Mouse (Mus musculus): Measurements from ENCODE around the gene Pdlim7. TPM values are rescaled to one million over a fixed set of nuclear protein-coding genes. Genes with fewer than 3 reads are reported as not detected.

The Pdlim7 gene
- total and polyA plus RNA-seq, 2 experiments from 2014 or later, result 41.3 to 153 TPM

DNA sequence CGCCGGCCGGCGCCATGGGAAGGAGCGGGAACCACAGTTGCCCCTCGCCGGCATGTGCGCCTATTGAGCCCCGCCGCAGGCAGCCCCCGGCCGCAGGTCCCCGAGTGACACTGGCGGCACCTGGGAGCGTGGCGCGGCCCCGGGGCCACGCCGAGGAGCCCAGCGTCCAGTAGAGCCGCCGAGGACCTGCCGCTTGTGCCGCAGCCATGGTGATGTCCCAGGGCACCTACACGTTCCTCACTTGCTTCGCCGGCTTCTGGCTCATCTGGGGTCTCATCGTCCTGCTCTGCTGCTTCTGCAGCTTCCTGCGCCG lies 41.7 kb downstream of the Pdlim7 start:
- DNase-seq (ENCODE audit: low spot score), result no peak
- Histone ChIP-seq H3K4me1 (ENCODE audit: insufficient read depth, low read length) (peaks cover 10% of the 10 kb centered on the region; the same call in 1 of the 2 replicates), H3K9ac (replicated peaks; ENCODE audit: low read length, poor library complexity, severe bottlenecking) (peak overlapping the region; percentile 77), H3K9me3 (ENCODE audit: low read length) (no peaks in the 10 kb centered on the region), H3K36me3 (ENCODE audit: insufficient read depth, low read length) (peaks cover 21% of the 10 kb centered on the region), H3K27me3 (ENCODE audit: insufficient read depth, low read length) (no peaks in the 10 kb centered on the region), H3K27ac (ENCODE audit: low read depth, low read length) (peak overlapping the region; percentile 91), H3K4me2 (ENCODE audit: low read depth, low read length, poor library complexity, severe bottlenecking) (peak overlapping the region; percentile 98), H3K4me3 (ENCODE audit: low read depth, low read length) (peak overlapping the region; percentile 49)
- 2% methylated on average over 28 of the region's 31 CpGs for WGBS
- no peak for TF ChIP-seq CTCF (IDR thresholded peaks at IDR 0.05)
- ATAC-seq (ENCODE audit: low FRiP score), result peak; percentile 25

- peaks cover 18% of the 10 kb centered on the region for H3K36me3 ChIP-seq (ENCODE audit: insufficient read depth, low read length)
- TF ChIP-seq CTCF (IDR thresholded peaks at IDR 0.05), result peak; percentile 93
- WGBS, result under 1% methylated on average over 53 of the region's 54 CpGs
- H3K27ac ChIP-seq (ENCODE audit: low read depth, low read length), result peak overlapping the region; percentile 91
- H3K27me3 ChIP-seq (ENCODE audit: insufficient read depth, low read length), result no peaks in the 10 kb centered on the region
- H3K9ac ChIP-seq (replicated peaks; ENCODE audit: low read length, poor library complexity, severe bottlenecking), result peak overlapping the region; percentile 77
- H3K4me2 ChIP-seq (ENCODE audit: low read depth, low read length, poor library complexity, severe bottlenecking), result peak overlapping the region; percentile 98
- peaks cover 10% of the 10 kb centered on the region; the same call in 1 of the 2 replicates for H3K4me1 ChIP-seq (ENCODE audit: insufficient read depth, low read length)
- peak overlapping the region; percentile 49 for H3K4me3 ChIP-seq (ENCODE audit: low read depth, low read length)
- DNase-seq (ENCODE audit: low spot score) (peak; percentile 90), ATAC-seq (ENCODE audit: low FRiP score) (peak; percentile 59)
- H3K9me3 ChIP-seq (ENCODE audit: low read length), result no peaks in the 10 kb centered on the region
These were observed 42.2 kb downstream of the Pdlim7 start for GRCm38 (mm10) chr13:55471156-55471818.

GRCm38 (mm10) chr13:55470372-55470771 lies 43.1 kb downstream of the Pdlim7 start:
- peak overlapping the region; percentile 65 for H3K27ac ChIP-seq (ENCODE audit: low read depth, low read length)
- no peak for TF ChIP-seq CTCF (IDR thresholded peaks at IDR 0.05)
- H3K4me1 ChIP-seq (ENCODE audit: insufficient read depth, low read length), result peaks cover 18% of the 10 kb centered on the region; the same call in 1 of the 2 replicates
- ATAC-seq (ENCODE audit: low FRiP score) (peak; percentile 17; the same call in 1 of the 2 replicates), DNase-seq (ENCODE audit: low spot score) (peak; percentile 84)
- peak overlapping the region; percentile 98; the same call in 1 of the 2 replicates for H3K4me2 ChIP-seq (ENCODE audit: low read depth, low read length, poor library complexity, severe bottlenecking)
- peak overlapping the region; percentile 29; the same call in 1 of the 2 replicates for H3K9ac ChIP-seq (replicated peaks; ENCODE audit: low read length, poor library complexity, severe bottlenecking)
- H3K4me3 ChIP-seq (ENCODE audit: low read depth, low read length), result no peak overlapping the region
- 22% methylated on average over 9 of the region's 9 CpGs for WGBS
- peaks cover 9% of the 10 kb centered on the region for H3K36me3 ChIP-seq (ENCODE audit: insufficient read depth, low read length)
- H3K9me3 ChIP-seq (ENCODE audit: low read length), result no peaks in the 10 kb centered on the region
- no peaks in the 10 kb centered on the region for H3K27me3 ChIP-seq (ENCODE audit: insufficient read depth, low read length)

- WGBS, result 27% methylated on average over 13 of the region's 13 CpGs
- H3K4me2 ChIP-seq (ENCODE audit: low read depth, low read length, poor library complexity, severe bottlenecking), result no peak overlapping the region
- no peaks in the 10 kb centered on the region for H3K27me3 ChIP-seq (ENCODE audit: insufficient read depth, low read length)
- no peak for ATAC-seq (ENCODE audit: low FRiP score)
- H3K4me1 ChIP-seq (ENCODE audit: insufficient read depth, low read length), result peaks cover 20% of the 10 kb centered on the region; the same call in 1 of the 2 replicates
- peak; percentile 65 for TF ChIP-seq CTCF (IDR thresholded peaks at IDR 0.05)
- no peak overlapping the region for H3K9ac ChIP-seq (replicated peaks; ENCODE audit: low read length, poor library complexity, severe bottlenecking)
- DNase-seq (ENCODE audit: low spot score), result peak; percentile 68
- H3K9me3 ChIP-seq (ENCODE audit: low read length), result no peaks in the 10 kb centered on the region
- no peaks in the 10 kb centered on the region for H3K36me3 ChIP-seq (ENCODE audit: insufficient read depth, low read length)
- no peak overlapping the region for H3K27ac ChIP-seq (ENCODE audit: low read depth, low read length)
- no peak overlapping the region for H3K4me3 ChIP-seq (ENCODE audit: low read depth, low read length)
These were observed 44.5 kb downstream of the Pdlim7 start for GRCm38 (mm10) chr13:55468851-55469560.

DNA sequence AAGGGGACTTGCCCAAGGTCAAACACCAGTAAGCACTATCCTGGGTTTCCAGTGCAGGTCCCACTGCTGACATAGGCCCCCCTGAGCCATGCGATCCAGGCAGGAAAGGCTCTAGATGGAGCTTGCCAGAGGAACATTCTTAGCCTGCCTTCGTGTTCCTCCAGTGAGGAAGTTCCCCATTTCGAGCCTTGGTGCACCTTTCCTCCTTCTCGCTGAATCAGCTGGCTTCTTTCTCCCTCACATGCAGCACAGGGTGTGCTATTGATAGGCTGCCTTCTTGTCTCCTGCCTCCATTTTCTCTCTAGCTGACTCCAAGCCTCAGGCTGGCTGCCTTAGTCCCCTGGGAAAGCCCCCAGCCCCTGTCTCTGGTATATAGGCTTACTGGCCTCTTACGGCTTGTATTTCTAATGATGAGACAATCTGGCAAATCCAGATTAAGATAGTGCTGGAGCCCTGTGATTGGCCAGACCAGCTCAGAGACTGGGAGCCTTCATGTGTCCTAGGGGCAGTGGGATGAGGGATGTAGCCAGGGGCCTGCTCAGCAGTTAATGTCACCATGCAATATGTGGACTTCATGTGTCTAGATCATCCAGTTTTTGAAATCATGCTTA lies 47.5 kb downstream of the Pdlim7 start:
- WGBS, result 43% methylated on average over 5 of the region's 5 CpGs
- no peak for DNase-seq (ENCODE audit: low spot score)
- H3K4me1 ChIP-seq (ENCODE audit: insufficient read depth, low read length), result peaks cover 24% of the 10 kb centered on the region; the same call in 1 of the 2 replicates

More for the DNA sequence above, 47.5 kb downstream of the Pdlim7 start:
- H3K4me3 ChIP-seq (ENCODE audit: low read depth, low read length), result peak overlapping the region; percentile 85
- ATAC-seq (ENCODE audit: low FRiP score), result no peak
- no peaks in the 10 kb centered on the region for H3K27me3 ChIP-seq (ENCODE audit: insufficient read depth, low read length)
- H3K9me3 ChIP-seq (ENCODE audit: low read length), result no peaks in the 10 kb centered on the region
- TF ChIP-seq CTCF (IDR thresholded peaks at IDR 0.05), result no peak
- H3K4me2 ChIP-seq (ENCODE audit: low read depth, low read length, poor library complexity, severe bottlenecking), result peak overlapping the region; percentile 84
- peak overlapping the region; percentile 98 for H3K27ac ChIP-seq (ENCODE audit: low read depth, low read length)
- H3K9ac ChIP-seq (replicated peaks; ENCODE audit: low read length, poor library complexity, severe bottlenecking), result peak overlapping the region; percentile 95
- H3K36me3 ChIP-seq (ENCODE audit: insufficient read depth, low read length), result no peaks in the 10 kb centered on the region

Measured in midbrain, postnatal 0 days (tissue).